Mouse (Mus musculus) MEL (cell line): ENCODE results near the gene Zfp91.

Source experiments
- ETS1 ChIP-seq: IDR thresholded peaks from 2 replicates; pipeline ENCODE4 v1.6.1; 2012; ENCODE audit warnings: low read depth, mild to moderate bottlenecking, inconsistent platforms, low read length, improper control_type of control experiment, moderate library complexity
- POLR2A ChIP-seq, 2 experiments: IDR thresholded peaks; 2 replicates each; pipeline ENCODE4 v1.6.1; 2011 to 2012; ENCODE audit warnings: low read length in 2 of 2, mild to moderate bottlenecking in 2 of 2, control low read depth in 1 of 2, improper control_type of control experiment in 1 of 2, low read depth in 1 of 2, moderate library complexity in 1 of 2; ENCODE audit not compliant: control insufficient read depth in 1 of 2, insufficient read depth in 1 of 2, poor library complexity in 1 of 2
- ZNF384 ChIP-seq: IDR thresholded peaks from 2 replicates; pipeline ENCODE4 v1.6.1; 2012; ENCODE audit warnings: low read depth, mild to moderate bottlenecking, inconsistent platforms, low read length, improper control_type of control experiment

DNA sequence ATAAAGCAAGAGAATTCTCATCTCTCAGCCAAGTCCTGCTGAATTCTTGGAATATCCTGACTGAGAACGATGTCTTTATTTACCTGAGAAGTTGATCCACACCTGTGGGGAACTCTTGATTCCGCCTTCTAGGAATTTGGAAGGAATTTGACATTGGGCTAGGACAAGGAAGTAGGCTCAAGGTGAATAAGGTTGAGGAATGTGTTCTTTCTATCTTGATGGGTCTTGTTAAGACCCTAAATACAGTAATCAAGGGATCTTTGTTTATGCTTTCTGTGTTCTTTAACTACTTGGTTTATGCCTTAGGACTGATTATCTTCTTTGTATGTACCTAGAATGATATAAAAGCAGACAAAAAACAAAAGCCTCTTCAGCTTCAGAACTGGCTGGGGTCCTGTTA is 64.0 kb downstream of the Zfp91 start:
- no peak for TF ChIP-seq POLR2A (IDR thresholded peaks at IDR 0.05; ENCODE audit: control insufficient read depth in 1 of 2, insufficient read depth in 1 of 2, low read depth in 1 of 2, low read length in 2 of 2, poor library complexity in 1 of 2)
- no peak for TF ChIP-seq ZNF384
- no peak for TF ChIP-seq ETS1
